In the genomic region with DNA sequence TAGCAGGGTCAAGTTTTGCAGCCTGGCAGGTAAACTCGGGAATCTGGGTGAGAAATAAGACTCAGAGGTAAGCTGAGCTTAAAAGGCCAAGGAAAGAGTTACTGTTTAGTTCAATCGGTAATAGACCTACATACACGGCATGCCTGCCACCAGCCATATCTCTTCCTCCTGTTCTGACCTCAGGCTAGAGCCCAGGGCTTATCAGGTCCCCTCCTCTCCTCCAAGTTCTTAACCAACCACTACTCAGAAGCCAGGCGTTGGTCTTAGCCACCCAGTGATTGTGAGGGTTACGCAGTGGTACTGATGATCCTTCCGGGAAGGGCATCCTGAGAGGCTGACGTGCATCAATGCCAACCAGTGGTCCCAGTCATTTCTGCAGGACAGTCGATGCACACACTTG, we compare ENCODE assay signal across 17 mouse cellular contexts. TPM values are rescaled to one million over a fixed set of nuclear protein-coding genes. Genes with fewer than 3 reads are reported as not detected.
DNase-seq lines count a peak whose midpoint lies in the region; ATAC-seq lines count a peak whose summit lies in the region.
"Had no signal": no experiment of that assay in that cellular context is flagged by ENCODE, and none has a peak within 500 bp of the region (broad histone marks: within the 10 kb centered on the region; RNA-seq: fewer than 3 reads in every experiment).

No protein-coding gene starts in this region.

- H3K36me3 ChIP-seq in heart, embryonic 14.5 days (ENCODE audit: control insufficient read depth, insufficient read depth, low read length), result peaks cover 16% of the 10 kb centered on the region
- peaks cover 12% of the 10 kb centered on the region for H3K36me3 ChIP-seq in heart, embryonic 12.5 days
- peaks cover 4% of the 10 kb centered on the region; the same call in 1 of the 2 replicates for H3K36me3 ChIP-seq in liver, embryonic 12.5 days
- H3K36me3 ChIP-seq: hindbrain, embryonic 13.5 days; neural tube, embryonic 12.5 days had no signal

- WGBS in heart, embryonic 14.5 days, result 44% methylated on average over 8 of the region's 8 CpGs
- 48% methylated on average over 8 of the region's 8 CpGs for WGBS in heart, embryonic 12.5 days
- WGBS in liver, embryonic 12.5 days (ENCODE audit: insufficient replicate concordance), result 22% methylated on average over 8 of the region's 8 CpGs

- no peaks in the 10 kb centered on the region; the same call in 1 of the 2 replicates for H3K9me3 ChIP-seq in heart, embryonic 14.5 days (ENCODE audit: control insufficient read depth, low read length)
- H3K9me3 ChIP-seq in heart, embryonic 12.5 days (replicated peaks), result no peaks in the 10 kb centered on the region
- H3K9me3 ChIP-seq in liver, embryonic 12.5 days (replicated peaks), result no peaks in the 10 kb centered on the region
- H3K9me3 ChIP-seq: hindbrain, embryonic 13.5 days; lung, embryonic 15.5 days; neural tube, embryonic 12.5 days had no signal

- H3K4me1 ChIP-seq in heart, embryonic 14.5 days (ENCODE audit: control insufficient read depth in 2 of 2, insufficient read depth in 2 of 2, low read length in 2 of 2), result peaks cover 36 to 53% of the 10 kb centered on the region in 2 experiments
- peaks cover 54% of the 10 kb centered on the region for H3K4me1 ChIP-seq in heart, embryonic 12.5 days (replicated peaks)
- H3K4me1 ChIP-seq in liver, embryonic 12.5 days, result peaks cover 39% of the 10 kb centered on the region

- H3K27ac ChIP-seq in heart, embryonic 14.5 days (replicated peaks in 1 of 2; ENCODE audit: control insufficient read depth in 1 of 2, insufficient read depth in 1 of 2, low read depth in 2 of 2, low read length in 2 of 2), result peak overlapping the region; percentile 32 to 70; a peak in 3 of 4 replicates
- H3K27ac ChIP-seq in heart, embryonic 12.5 days (ENCODE audit: poor library complexity, severe bottlenecking), result no peak overlapping the region
- H3K27ac ChIP-seq in liver, embryonic 12.5 days, result no peak overlapping the region
- H3K27ac ChIP-seq: hindbrain, embryonic 13.5 days; lung, embryonic 15.5 days; neural tube, embryonic 12.5 days; stomach, postnatal 0 days had no signal

- no peaks in the 10 kb centered on the region for H3K27me3 ChIP-seq in heart, embryonic 14.5 days (ENCODE audit: control insufficient read depth, insufficient read depth, low read length)
- no peaks in the 10 kb centered on the region for H3K27me3 ChIP-seq in heart, embryonic 12.5 days (replicated peaks)
- peaks cover 12% of the 10 kb centered on the region for H3K27me3 ChIP-seq in liver, embryonic 12.5 days (replicated peaks)
- H3K27me3 ChIP-seq: hindbrain, embryonic 13.5 days; lung, embryonic 15.5 days; neural tube, embryonic 12.5 days had no signal

- DNase-seq in 416B (ENCODE audit: low read depth), result peak; percentile 28
- DNase-seq in c-Kit-positive CD71-positive TER-119-positive erythroid progenitor cells, embryonic 14.5 days (ENCODE audit: low spot score), result peak; percentile 19
- DNase-seq in gastrocnemius, postnatal 14 days, result no peak
- no peak for DNase-seq in right cerebral cortex, adult 2 months (ENCODE audit: low spot score in 2 of 2)
- DNase-seq in lung, postnatal 25 days (ENCODE audit: low spot score), result no peak
- DNase-seq: adrenal gland, postnatal 36 days; B cell, adult 2 months; cerebellum, postnatal 14 days had no signal

- intact Hi-C loops in gastrocnemius, postnatal 14 days (cut with DNase I; ENCODE audit: low total_unique reads), result no loop called here

- H3K9ac ChIP-seq in heart, embryonic 14.5 days (ENCODE audit: low read length), result 0 out of 2 replicates have a peak overlapping the region, but pooled peaks have one; percentile 17
- no peak overlapping the region for H3K9ac ChIP-seq in heart, embryonic 12.5 days
- no peak overlapping the region for H3K9ac ChIP-seq in liver, embryonic 12.5 days
- H3K9ac ChIP-seq: hindbrain, embryonic 13.5 days; lung, embryonic 15.5 days; neural tube, embryonic 12.5 days had no signal

- H3K4me3 ChIP-seq in heart, embryonic 14.5 days (ENCODE audit: control insufficient read depth in 1 of 2, insufficient read depth in 1 of 2, low read depth in 1 of 2, low read length in 2 of 2), result no peak overlapping the region
- H3K4me3 ChIP-seq in heart, embryonic 12.5 days, result no peak overlapping the region
- H3K4me3 ChIP-seq in liver, embryonic 12.5 days, result no peak overlapping the region
- H3K4me3 ChIP-seq: hindbrain, embryonic 13.5 days; layer of hippocampus, adult 2 months; lung, embryonic 15.5 days; neural tube, embryonic 12.5 days had no signal

- H3K4me2 ChIP-seq in heart, embryonic 14.5 days (ENCODE audit: low read length), result peak overlapping the region; percentile 9; the same call in 1 of the 2 replicates
- H3K4me2 ChIP-seq in heart, embryonic 12.5 days, result no peak overlapping the region
- H3K4me2 ChIP-seq in liver, embryonic 12.5 days, result peak overlapping the region; percentile 35
- H3K4me2 ChIP-seq: hindbrain, embryonic 13.5 days; lung, embryonic 15.5 days; neural tube, embryonic 12.5 days had no signal

- no peak for ATAC-seq in heart, embryonic 14.5 days (ENCODE audit: insufficient number of reproducible peaks, insufficient read depth, low FRiP score, low read depth)
- no peak for ATAC-seq in heart, embryonic 12.5 days (ENCODE audit: insufficient number of reproducible peaks, low FRiP score)
- peak; percentile 70 for ATAC-seq in liver, embryonic 12.5 days
- ATAC-seq: intestine, embryonic 16.5 days had no signal

RNA-seq across cellular contexts. Expression of gene Umps, which starts 43.1 kb away (rescaled TPM):
- 26.9 and 29.7 TPM in 2 replicates for polyA plus RNA-seq in heart, embryonic 14.5 days (2014; fragmentation: Nextera tagmentation; extraction: Ambion mirVana)
- 34.6 and 38.2 TPM in 2 replicates for polyA plus RNA-seq in heart, embryonic 12.5 days (2016; fragmentation: Nextera tagmentation; extraction: Ambion mirVana)
- polyA plus RNA-seq in liver, embryonic 12.5 days (2016; fragmentation: Nextera tagmentation; extraction: Ambion mirVana), result 66.6 and 68.0 TPM in 2 replicates
- 1 to 10 TPM; 5.3 to 7.0 TPM for total RNA-seq in gastrocnemius, postnatal 14 days (2021)

Comparison
In these comparisons a context has a peak if more than half of its experiments do, and no peak if none do; other contexts are left out.
1. H3K27ac ChIP-seq: peak in heart, embryonic 14.5 days (2 of 2); none in heart, embryonic 12.5 days (single experiment) and liver, embryonic 12.5 days (single experiment).
2. DNase-seq: peak in 416B (single experiment) and c-Kit-positive CD71-positive TER-119-positive erythroid progenitor cells, embryonic 14.5 days (single experiment); none in gastrocnemius, postnatal 14 days (single experiment), right cerebral cortex, adult 2 months (0 of 2) and lung, postnatal 25 days (single experiment).